12 mouse cellular contexts compared by ENCODE assay signal in genomic region chr16:80266151-80266617, GRCm38 (mm10).
DNase-seq lines count a peak whose midpoint lies in the region; ATAC-seq and TF ChIP-seq lines count a peak whose summit lies in the region.
"Had no signal": no experiment of that assay in that cellular context is flagged by ENCODE, and none has a peak within 500 bp of the region (broad histone marks: within the 10 kb centered on the region; RNA-seq: fewer than 3 reads in every experiment).

No protein-coding gene starts in this region.

- no peak; the same call in 1 of the 2 replicates for ATAC-seq in kidney, postnatal 0 days (replicated peaks; ENCODE audit: low FRiP score, low read depth)
- ATAC-seq in forebrain, postnatal 0 days: no peak; the same call in 1 of the 2 replicates
- ATAC-seq in midbrain, embryonic 14.5 days (ENCODE audit: low FRiP score, low TSS enrichment): peak; percentile 80; the same call in 1 of the 2 replicates
- no peak for ATAC-seq in lung, postnatal 0 days
- ATAC-seq: CD4-positive, CD25-positive, alpha-beta regulatory T cell, adult 4 months; intestine, embryonic 16.5 days had no signal

- H3K4me2 ChIP-seq in kidney, postnatal 0 days (ENCODE audit: low read length): no peak overlapping the region
- no peak overlapping the region for H3K4me2 ChIP-seq in forebrain, postnatal 0 days (ENCODE audit: low read depth)
- no peak overlapping the region for H3K4me2 ChIP-seq in midbrain, embryonic 14.5 days (ENCODE audit: low read length)
- no peak overlapping the region for H3K4me2 ChIP-seq in lung, postnatal 0 days (replicated peaks; ENCODE audit: low read depth, low read length)

- no peak overlapping the region for H3K27ac ChIP-seq in kidney, postnatal 0 days
- H3K27ac ChIP-seq in forebrain, postnatal 0 days (ENCODE audit: low read depth, low read length): no peak overlapping the region
- no peak overlapping the region for H3K27ac ChIP-seq in midbrain, embryonic 14.5 days (replicated peaks; ENCODE audit: low read depth, low read length)
- H3K27ac ChIP-seq in lung, postnatal 0 days (ENCODE audit: low read length): no peak overlapping the region

- no peak overlapping the region for H3K9ac ChIP-seq in kidney, postnatal 0 days (ENCODE audit: low read depth, low read length)
- no peak overlapping the region for H3K9ac ChIP-seq in forebrain, postnatal 0 days
- no peak overlapping the region for H3K9ac ChIP-seq in midbrain, embryonic 14.5 days (replicated peaks; ENCODE audit: low read length)
- H3K9ac ChIP-seq in lung, postnatal 0 days (replicated peaks; ENCODE audit: low read depth): no peak overlapping the region

- H3K27me3 ChIP-seq in kidney, postnatal 0 days (ENCODE audit: insufficient read depth, low read length): no peaks in the 10 kb centered on the region
- H3K27me3 ChIP-seq in forebrain, postnatal 0 days (ENCODE audit: insufficient read depth, low read length): no peaks in the 10 kb centered on the region
- no peaks in the 10 kb centered on the region for H3K27me3 ChIP-seq in midbrain, embryonic 14.5 days (ENCODE audit: control insufficient read depth, insufficient read depth, low read length)
- H3K27me3 ChIP-seq in lung, postnatal 0 days (replicated peaks; ENCODE audit: insufficient read depth, low read length): no peaks in the 10 kb centered on the region

- TF ChIP-seq EP300 in lung, postnatal 0 days (IDR thresholded peaks at IDR 0.05): no peak

- no peak overlapping the region for H3K4me3 ChIP-seq in kidney, postnatal 0 days (replicated peaks; ENCODE audit: low read depth, low read length)
- no peak overlapping the region for H3K4me3 ChIP-seq in forebrain, postnatal 0 days (ENCODE audit: low read depth, low read length)
- H3K4me3 ChIP-seq in midbrain, embryonic 14.5 days (replicated peaks; ENCODE audit: low read depth, low read length): no peak overlapping the region
- no peak overlapping the region for H3K4me3 ChIP-seq in lung, postnatal 0 days (ENCODE audit: low read depth, low read length)

- no peaks in the 10 kb centered on the region for H3K36me3 ChIP-seq in kidney, postnatal 0 days (ENCODE audit: insufficient read depth, low read length)
- no peaks in the 10 kb centered on the region for H3K36me3 ChIP-seq in forebrain, postnatal 0 days (ENCODE audit: insufficient read depth)
- no peaks in the 10 kb centered on the region for H3K36me3 ChIP-seq in midbrain, embryonic 14.5 days (ENCODE audit: control insufficient read depth, insufficient read depth, low read length)
- no peaks in the 10 kb centered on the region for H3K36me3 ChIP-seq in lung, postnatal 0 days (ENCODE audit: insufficient read depth, low read length)

- DNase-seq in kidney, postnatal 0 days (ENCODE audit: low spot score): peak; percentile 2
- no peak for DNase-seq in kidney, adult 11 months
- DNase-seq in embryo, embryonic 11.5 days (ENCODE audit: low read depth, low spot score): peak; percentile 4
- peak; percentile 17 for DNase-seq in forebrain, postnatal 0 days
- peak; percentile 74 for DNase-seq in midbrain, embryonic 14.5 days
- no peak for DNase-seq in lung, postnatal 0 days (ENCODE audit: low spot score)
- no peak for DNase-seq in layer of hippocampus, adult 8-10 months (ENCODE audit: low spot score in 2 of 2)
- DNase-seq: adrenal gland, postnatal 25 days; gastrocnemius, postnatal 10 days; thymus, postnatal 14 days had no signal

- no peaks in the 10 kb centered on the region for H3K4me1 ChIP-seq in kidney, postnatal 0 days (replicated peaks; ENCODE audit: insufficient read depth, low read length)
- H3K4me1 ChIP-seq in forebrain, postnatal 0 days (ENCODE audit: insufficient read depth): no peaks in the 10 kb centered on the region
- H3K4me1 ChIP-seq in midbrain, embryonic 14.5 days (ENCODE audit: control insufficient read depth, insufficient read depth, low read length): no peaks in the 10 kb centered on the region
- H3K4me1 ChIP-seq in lung, postnatal 0 days (ENCODE audit: insufficient read depth, low read depth, low read length): no peaks in the 10 kb centered on the region

- WGBS in kidney, postnatal 0 days: 28% methylated on average over 5 of the region's 5 CpGs
- 23% methylated on average over 5 of the region's 5 CpGs for WGBS in forebrain, postnatal 0 days
- WGBS in midbrain, embryonic 14.5 days: 32% methylated on average over 5 of the region's 5 CpGs
- WGBS in lung, postnatal 0 days: 70% methylated on average over 5 of the region's 5 CpGs

- no peak for TF ChIP-seq CTCF in kidney, postnatal 0 days (IDR thresholded peaks at IDR 0.05; ENCODE audit: low read depth)
- no peak for TF ChIP-seq CTCF in forebrain, postnatal 0 days (IDR thresholded peaks at IDR 0.05; ENCODE audit: low read depth)
- TF ChIP-seq CTCF in lung, postnatal 0 days (IDR thresholded peaks at IDR 0.05): no peak

- no peaks in the 10 kb centered on the region for H3K9me3 ChIP-seq in kidney, postnatal 0 days (replicated peaks; ENCODE audit: low read length)
- no peaks in the 10 kb centered on the region for H3K9me3 ChIP-seq in forebrain, postnatal 0 days (ENCODE audit: low read length)
- H3K9me3 ChIP-seq in midbrain, embryonic 14.5 days (ENCODE audit: control insufficient read depth, low read length): no peaks in the 10 kb centered on the region
- H3K9me3 ChIP-seq in lung, postnatal 0 days (ENCODE audit: low read length): no peaks in the 10 kb centered on the region

Comparison
In these comparisons a context has a peak if more than half of its experiments do, and no peak if none do; other contexts are left out.
1. DNase-seq: peak in kidney, postnatal 0 days (single experiment), embryo, embryonic 11.5 days (single experiment), forebrain, postnatal 0 days (single experiment) and midbrain, embryonic 14.5 days (single experiment); none in kidney, adult 11 months (single experiment), lung, postnatal 0 days (single experiment) and layer of hippocampus, adult 8-10 months (0 of 2).